Mouse (Mus musculus): Measurements from ENCODE around the gene Lrrc4.

Lrrc4 gene

DNA sequence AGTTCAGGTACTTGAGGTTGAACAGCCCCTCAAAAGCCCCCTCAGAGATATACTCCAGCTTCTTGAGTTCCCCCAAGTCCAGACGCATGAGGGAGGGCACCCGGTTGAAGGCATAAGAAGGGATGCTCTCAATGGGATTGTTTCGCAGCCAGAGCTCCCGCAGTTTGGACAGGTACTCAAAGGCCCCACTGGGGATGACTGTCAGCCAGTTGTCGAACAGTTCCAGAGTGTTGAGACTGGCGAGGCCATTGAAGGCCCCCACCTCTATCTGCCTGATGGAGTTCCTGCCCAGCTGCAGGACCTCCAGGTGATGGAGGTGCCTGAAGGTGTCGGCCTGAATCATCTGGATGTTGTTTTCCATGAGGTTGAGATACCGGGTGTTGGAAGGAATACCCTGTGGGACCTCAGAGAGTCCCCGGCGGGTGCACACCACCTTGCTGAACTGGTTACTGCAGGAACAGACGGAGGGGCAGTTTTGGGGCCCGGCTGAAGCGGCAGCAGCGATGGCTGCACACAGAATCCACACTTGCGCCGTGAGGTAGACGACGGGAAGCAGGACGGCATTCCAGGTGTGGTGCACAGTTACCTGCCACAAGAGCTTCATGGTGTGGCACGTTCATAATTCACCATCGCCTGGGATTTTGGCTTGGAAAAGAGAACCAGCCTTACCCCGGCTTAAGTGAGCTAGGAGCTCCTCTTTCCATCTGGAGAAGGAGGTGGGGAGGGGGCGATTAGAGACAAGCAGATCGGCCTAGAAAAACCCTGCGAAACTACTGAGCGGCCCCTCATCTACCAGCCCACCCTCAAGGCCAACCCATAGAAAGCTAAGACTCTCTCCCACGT is at the start of gene Lrrc4:
Lrrc4 (minus strand) TSS at position 737 of the 843 bp plus-strand sequence.
- DNase-seq (ENCODE audit: low spot score in 2 of 2), result peak in 1 of 2 experiments; percentile 44

DNA sequence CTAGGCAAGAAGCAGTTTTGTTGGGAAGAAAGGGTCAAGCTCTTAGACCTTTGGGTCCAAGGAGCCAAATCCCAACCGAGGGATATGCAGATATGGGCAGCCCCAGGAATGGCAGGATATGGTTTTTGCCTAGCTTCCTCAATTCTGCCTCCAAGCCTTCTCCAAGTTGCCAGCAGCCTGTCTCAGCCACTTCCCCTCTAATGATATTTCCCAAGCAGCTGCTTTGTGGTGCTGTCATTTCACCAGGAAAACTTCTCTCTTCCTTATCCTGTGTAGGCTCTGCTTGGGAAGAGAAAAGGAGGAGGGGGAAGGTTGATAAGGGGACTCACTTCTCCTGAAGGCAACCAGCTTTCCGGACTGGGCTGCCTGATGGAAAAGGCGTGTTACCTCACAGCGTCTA is 49.4 kb upstream of the Lrrc4 start:
- no peak for DNase-seq (ENCODE audit: low spot score in 2 of 2)

GRCm38 (mm10) chr6:28879315-28879714 is 47.8 kb upstream of the Lrrc4 start:
- no peak for DNase-seq (ENCODE audit: low spot score in 2 of 2)

- DNase-seq (ENCODE audit: low spot score in 2 of 2), result no peak
Observed at GRCm38 (mm10) chr6:28877945-28878666, 46.6 kb upstream of the Lrrc4 start.

DNA sequence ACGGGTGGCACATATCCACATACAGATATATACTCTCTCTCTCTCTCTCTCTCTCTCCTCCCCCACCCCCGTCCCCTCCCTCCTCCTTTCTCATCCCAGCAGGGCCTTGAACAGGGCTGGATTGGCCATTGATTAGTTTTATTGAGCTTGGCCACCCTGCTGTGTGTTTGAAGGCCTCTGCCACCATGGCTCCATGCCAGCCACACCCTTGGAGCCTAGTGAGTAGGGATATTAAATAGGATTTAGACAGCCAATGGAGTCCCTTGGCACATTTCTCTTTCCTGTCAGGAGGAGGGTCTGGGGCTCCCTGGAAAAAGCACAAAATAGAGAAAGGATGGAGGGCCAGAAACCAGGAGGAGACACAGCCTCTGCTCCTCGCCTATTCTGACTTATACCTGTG is 44.9 kb upstream of the Lrrc4 start:
- no peak for DNase-seq (ENCODE audit: low spot score in 2 of 2)

- no peak for DNase-seq (ENCODE audit: low spot score in 2 of 2)
Observed at GRCm38 (mm10) chr6:28875333-28875732, 43.8 kb upstream of the Lrrc4 start.

DNA sequence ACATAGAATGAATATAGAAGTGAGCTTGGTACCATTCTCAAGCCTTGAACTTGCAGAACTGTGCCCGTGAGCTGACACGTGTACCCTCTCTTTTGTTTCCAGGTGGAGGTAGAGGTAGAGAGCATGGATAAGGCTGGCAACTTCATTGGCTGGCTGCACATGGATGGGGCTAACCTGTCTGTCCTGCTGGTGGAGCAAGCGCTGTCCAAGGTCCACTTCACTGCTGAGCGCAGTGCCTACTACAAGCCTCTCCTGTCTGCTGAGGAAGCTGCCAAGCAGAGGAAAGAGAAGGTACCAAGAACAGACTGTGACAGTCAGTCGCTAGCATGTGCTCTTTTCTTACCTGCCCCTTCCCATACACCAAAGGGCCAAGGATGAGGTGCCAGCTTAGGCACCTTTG is 43.2 kb upstream of the Lrrc4 start:
- no peak for DNase-seq (ENCODE audit: low spot score in 2 of 2)

GRCm38 (mm10) chr6:28874053-28874452 is 42.5 kb upstream of the Lrrc4 start:
- DNase-seq (ENCODE audit: low spot score in 2 of 2), result no peak

- no peak for DNase-seq (ENCODE audit: low spot score in 2 of 2)
Observed at GRCm38 (mm10) chr6:28872421-28872795, 40.9 kb upstream of the Lrrc4 start.

GRCm38 (mm10) chr6:28871725-28872420 is 40.3 kb upstream of the Lrrc4 start:
- no peak for DNase-seq (ENCODE audit: low spot score in 2 of 2)

DNA sequence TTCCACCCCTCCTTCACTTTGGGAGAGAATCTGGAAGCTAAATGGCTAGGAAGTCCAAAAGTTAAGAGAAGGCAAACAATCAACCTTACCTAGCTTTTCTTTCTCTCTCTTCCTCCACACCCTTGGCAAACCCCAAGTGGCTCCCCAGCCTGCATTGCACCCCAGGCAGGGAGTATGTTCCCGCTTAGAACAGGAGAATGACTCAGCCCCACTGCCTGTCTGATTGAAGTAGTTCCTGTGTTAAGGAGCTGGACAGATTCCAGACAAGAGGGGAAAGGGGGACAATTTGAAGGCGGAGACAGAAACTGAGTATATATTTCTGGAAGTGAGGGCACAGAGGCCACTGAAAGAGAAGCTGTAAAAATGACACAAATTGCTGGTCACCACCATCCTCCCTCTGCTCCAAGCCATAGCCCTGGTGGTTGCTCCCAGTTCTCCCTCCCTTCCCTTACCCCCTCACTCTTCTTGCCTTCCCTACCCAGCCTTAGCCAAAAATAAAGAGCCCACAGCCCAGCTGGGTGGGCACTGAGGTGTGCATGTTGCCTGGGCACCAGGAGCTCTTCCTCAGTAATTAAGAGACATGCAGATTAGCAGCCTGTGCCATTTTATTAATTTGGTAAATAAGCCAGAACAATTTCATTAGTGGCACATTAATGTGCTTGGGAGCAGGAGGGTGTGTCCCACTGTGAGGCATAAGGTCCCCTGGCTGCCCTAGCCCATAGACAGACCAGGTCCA is 36.1 kb upstream of the Lrrc4 start:
- no peak for DNase-seq (ENCODE audit: low spot score in 2 of 2)

GRCm38 (mm10) chr6:28866206-28866605 is 34.7 kb upstream of the Lrrc4 start:
- DNase-seq (ENCODE audit: low spot score in 2 of 2), result no peak

GRCm38 (mm10) chr6:28865112-28865511 is 33.6 kb upstream of the Lrrc4 start:
- DNase-seq (ENCODE audit: low spot score in 2 of 2), result no peak

- peak in 1 of 2 experiments; percentile 38 for DNase-seq (ENCODE audit: low spot score in 2 of 2)
Observed at GRCm38 (mm10) chr6:28864684-28865083, 33.1 kb upstream of the Lrrc4 start.

DNA sequence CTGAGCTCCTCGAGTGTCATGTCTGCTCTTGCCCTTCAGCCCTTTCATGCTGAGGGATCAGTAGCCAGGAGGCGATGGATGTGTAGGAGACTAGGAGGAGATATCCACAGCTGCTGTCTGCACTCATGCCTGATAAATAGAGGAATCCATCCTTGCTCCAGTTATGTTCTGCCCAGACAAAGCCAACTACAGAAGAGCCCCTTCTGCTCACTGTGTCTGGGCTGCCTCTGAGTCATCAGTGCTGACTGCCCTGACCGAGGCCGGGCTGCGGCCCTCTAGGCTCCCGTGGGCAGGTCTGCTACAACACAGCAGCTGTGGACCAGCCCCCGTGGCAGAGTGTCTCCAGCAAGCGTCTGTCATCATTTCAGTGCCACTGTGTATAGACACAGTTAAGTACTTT is 30.8 kb upstream of the Lrrc4 start:
- DNase-seq (ENCODE audit: low spot score in 2 of 2), result no peak

DNA sequence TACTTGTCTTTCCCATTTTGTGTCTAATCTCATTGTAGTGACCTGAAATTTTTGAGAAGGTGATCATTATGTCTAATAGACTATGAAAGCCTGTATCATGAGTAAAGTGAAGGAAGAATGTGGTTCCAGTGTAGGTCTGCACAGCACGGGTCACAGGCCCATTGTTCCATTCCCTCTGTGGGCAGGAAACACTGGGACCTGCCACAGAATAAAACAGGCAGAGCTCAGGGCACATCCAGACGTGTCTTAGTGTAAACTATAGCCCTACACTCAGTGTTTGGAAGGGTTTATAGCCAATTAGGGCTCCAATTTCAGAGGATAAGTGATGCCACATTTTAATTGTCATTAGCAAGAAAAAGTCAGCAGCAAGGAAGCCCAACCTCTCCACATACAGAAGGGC is 29.4 kb upstream of the Lrrc4 start:
- DNase-seq (ENCODE audit: low spot score in 2 of 2), result no peak

DNA sequence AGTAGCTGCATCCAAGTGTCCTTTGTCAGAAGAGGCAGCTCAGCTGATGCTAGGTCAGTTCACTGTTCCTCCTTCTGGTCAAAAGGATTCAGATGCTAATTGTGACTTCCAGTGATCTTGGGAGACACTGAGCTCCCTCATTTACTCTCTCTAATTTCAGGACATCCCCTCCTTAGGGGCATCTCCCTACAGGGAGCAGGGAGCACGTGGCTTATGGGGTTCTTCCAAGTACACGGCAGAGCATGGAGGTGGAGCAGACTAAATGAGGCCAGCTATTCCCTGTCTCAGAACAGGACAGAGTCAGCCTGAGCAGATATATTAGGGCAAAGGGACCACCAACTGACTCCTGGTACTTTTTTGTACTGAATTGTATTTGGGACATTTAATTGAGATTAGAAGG is 28.9 kb upstream of the Lrrc4 start:
- DNase-seq (ENCODE audit: low spot score in 2 of 2), result no peak

DNA sequence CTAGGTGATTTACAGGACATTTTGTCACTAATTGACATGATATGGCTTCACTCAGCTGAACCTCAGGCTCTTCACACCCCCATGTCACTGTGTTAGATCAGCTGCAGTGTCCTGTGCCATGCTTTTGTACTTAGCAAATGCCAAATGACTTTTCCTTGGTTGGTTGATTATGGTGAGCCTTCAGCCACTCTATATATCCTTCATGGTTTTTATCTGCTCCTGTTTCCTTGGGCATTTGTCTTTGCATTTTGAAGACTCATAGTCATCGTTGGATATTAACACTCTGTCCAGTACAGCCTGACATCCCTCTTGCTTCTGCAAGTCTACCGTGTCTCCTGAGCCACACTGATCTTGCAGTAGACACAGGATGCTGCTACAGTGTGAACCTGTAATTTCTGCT is 27.5 kb upstream of the Lrrc4 start:
- no peak for DNase-seq (ENCODE audit: low spot score in 2 of 2)

- DNase-seq (ENCODE audit: low spot score in 2 of 2), result no peak
Observed at GRCm38 (mm10) chr6:28857198-28858180, 25.9 kb upstream of the Lrrc4 start.

GRCm38 (mm10) chr6:28856789-28857188 is 25.2 kb upstream of the Lrrc4 start:
- no peak for DNase-seq (ENCODE audit: low spot score in 2 of 2)

DNA sequence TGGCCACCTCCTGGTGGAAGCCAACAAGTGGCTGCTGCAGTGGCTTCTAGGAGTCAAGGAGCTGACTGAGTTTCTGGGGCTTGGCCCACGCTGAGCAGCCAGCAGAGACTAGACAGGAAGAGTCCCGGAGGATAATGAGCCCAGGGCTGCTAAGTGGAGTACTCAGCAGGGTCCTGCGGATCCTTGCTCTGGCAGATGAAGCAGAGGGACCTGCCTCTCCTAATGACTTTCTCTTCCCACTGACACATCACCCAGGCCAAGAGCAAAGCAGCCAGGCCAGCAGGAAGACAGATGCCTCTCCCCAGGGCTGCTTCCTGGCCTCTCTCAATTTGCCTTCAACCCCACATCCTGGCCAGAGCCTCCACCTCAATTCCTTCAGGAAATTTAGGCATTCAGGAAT is 23.9 kb upstream of the Lrrc4 start:
- DNase-seq (ENCODE audit: low spot score in 2 of 2), result no peak
